Mouse (Mus musculus): ENCODE measurements around the gene Ccdc73. TPM values are rescaled to one million over a fixed set of nuclear protein-coding genes. Genes with fewer than 3 reads are reported as not detected.

Ccdc73 gene
- polyA plus RNA-seq (2015; fragmentation: Nextera tagmentation; extraction: Ambion mirVana): 22.7 and 25.2 TPM in 2 replicates

GRCm38 (mm10) chr2:104867282-104867855, at the start of gene Ccdc73:
Gene Ccdc73 (plus strand): TSS chr2:104867805.

GRCm38 (mm10) chr2:104849276-104849990, 18.2 kb upstream of the Ccdc73 start, which contains the start of gene Prrg4:
Gene Prrg4 (minus strand): TSS chr2:104849876.

GRCm38 (mm10) chr2:105016967-105017287, 149.3 kb downstream of the Ccdc73 start, which contains the start of gene Eif3m:
Gene Eif3m (minus strand): TSS chr2:105017080.

Other genes with a start within 250 kb of the Ccdc73 start
- 32.2 and 42.1 TPM in 2 replicates for gene Tcp11l1, start 155.6 kb upstream of the Ccdc73 start, polyA plus RNA-seq (2015; fragmentation: Nextera tagmentation; extraction: Ambion mirVana)
- gene Pin1rt1, start 151.4 kb upstream of the Ccdc73 start, polyA plus RNA-seq (2015; fragmentation: Nextera tagmentation; extraction: Ambion mirVana): not detected in 2 replicates
- gene Depdc7, start 124.9 kb upstream of the Ccdc73 start, polyA plus RNA-seq (2015; fragmentation: Nextera tagmentation; extraction: Ambion mirVana): 4.9 and 5.3 TPM in 2 replicates
- gene Qser1, start 51.0 kb upstream of the Ccdc73 start, polyA plus RNA-seq (2015; fragmentation: Nextera tagmentation; extraction: Ambion mirVana): 3.6 and 3.9 TPM in 2 replicates
- gene Prrg4, start 17.9 kb upstream of the Ccdc73 start, polyA plus RNA-seq (2015; fragmentation: Nextera tagmentation; extraction: Ambion mirVana): 0.32 and 1.6 TPM in 2 replicates
- gene Eif3m, start 149.3 kb downstream of the Ccdc73 start, polyA plus RNA-seq (2015; fragmentation: Nextera tagmentation; extraction: Ambion mirVana): 391 and 543 TPM in 2 replicates
- not detected in 2 replicates for gene Gm11060, start 224.2 kb downstream of the Ccdc73 start, polyA plus RNA-seq (2015; fragmentation: Nextera tagmentation; extraction: Ambion mirVana)